ENCODE assay signal across 8 mouse cellular contexts in genomic region chr1:78310861-78311341, GRCm38 (mm10). TPM values are rescaled to one million over a fixed set of nuclear protein-coding genes. Genes with fewer than 3 reads are reported as not detected.
A peak's percentile ranks its signal among the peaks of the same experiment; 100 is the strongest.
DNase-seq lines count a peak whose midpoint lies in the region; ATAC-seq lines count a peak whose summit lies in the region.

No protein-coding gene starts in this region.

- peak overlapping the region; percentile 99 for H3K4me2 ChIP-seq in embryonic facial prominence, embryonic 13.5 days
- peak overlapping the region; percentile 69 for H3K4me2 ChIP-seq in hindbrain, embryonic 16.5 days (ENCODE audit: low read length)
- H3K4me2 ChIP-seq in midbrain, embryonic 15.5 days, result peak overlapping the region; percentile 100

- no peak for ATAC-seq in embryonic facial prominence, embryonic 13.5 days (ENCODE audit: insufficient number of reproducible peaks, insufficient read depth, low FRiP score, low TSS enrichment, low read depth)
- ATAC-seq in hindbrain, embryonic 16.5 days, result peak; percentile 78
- ATAC-seq in midbrain, embryonic 15.5 days (replicated peaks), result peak; percentile 69

- H3K36me3 ChIP-seq in heart, embryonic 10.5 days, result no peaks in the 10 kb centered on the region
- no peaks in the 10 kb centered on the region for H3K36me3 ChIP-seq in embryonic facial prominence, embryonic 13.5 days
- H3K36me3 ChIP-seq in hindbrain, embryonic 16.5 days (ENCODE audit: control insufficient read depth, insufficient read depth, low read length), result no peaks in the 10 kb centered on the region
- H3K36me3 ChIP-seq in midbrain, embryonic 15.5 days (replicated peaks), result no peaks in the 10 kb centered on the region

- DNase-seq in heart, embryonic 10.5 days (ENCODE audit: low spot score), result no peak
- no peak for DNase-seq in heart, postnatal 36 days
- peak; percentile 77 for DNase-seq in left cerebral cortex, postnatal 4 days
- peak; percentile 53 for DNase-seq in yolk sac, embryonic 10.5 days (ENCODE audit: low spot score)
- no peak for DNase-seq in ovary, adult 18-20 months (ENCODE audit: low spot score)

- no peak overlapping the region for H3K27ac ChIP-seq in heart, embryonic 10.5 days
- H3K27ac ChIP-seq in embryonic facial prominence, embryonic 13.5 days, result no peak overlapping the region
- H3K27ac ChIP-seq in hindbrain, embryonic 16.5 days (ENCODE audit: low read depth, low read length), result no peak overlapping the region
- H3K27ac ChIP-seq in midbrain, embryonic 15.5 days, result no peak overlapping the region

- peaks cover 67% of the 10 kb centered on the region for H3K27me3 ChIP-seq in heart, embryonic 10.5 days (ENCODE audit: insufficient read depth, poor library complexity, severe bottlenecking)
- peaks cover 38% of the 10 kb centered on the region for H3K27me3 ChIP-seq in embryonic facial prominence, embryonic 13.5 days
- H3K27me3 ChIP-seq in hindbrain, embryonic 16.5 days (replicated peaks; ENCODE audit: control insufficient read depth, insufficient read depth, low read length), result peaks cover 4% of the 10 kb centered on the region; the same call in 1 of the 2 replicates
- H3K27me3 ChIP-seq in midbrain, embryonic 15.5 days (replicated peaks), result peaks cover 20% of the 10 kb centered on the region

- WGBS in heart, embryonic 10.5 days, result under 1% methylated on average over 17 of the region's 17 CpGs
- WGBS in embryonic facial prominence, embryonic 13.5 days, result 0% methylated on average over 17 of the region's 17 CpGs
- under 1% methylated on average over 17 of the region's 17 CpGs for WGBS in hindbrain, embryonic 16.5 days
- WGBS in midbrain, embryonic 15.5 days, result 0% methylated on average over 17 of the region's 17 CpGs

- peak overlapping the region; percentile 67 for H3K9ac ChIP-seq in embryonic facial prominence, embryonic 13.5 days
- H3K9ac ChIP-seq in hindbrain, embryonic 16.5 days (ENCODE audit: low read depth, low read length), result peak overlapping the region; percentile 14; the same call in 1 of the 2 replicates
- H3K9ac ChIP-seq in midbrain, embryonic 15.5 days, result no peak overlapping the region

- H3K4me3 ChIP-seq in heart, embryonic 10.5 days, result peak overlapping the region; percentile 73
- peak overlapping the region; percentile 63 for H3K4me3 ChIP-seq in embryonic facial prominence, embryonic 13.5 days
- H3K4me3 ChIP-seq in hindbrain, embryonic 16.5 days (ENCODE audit: low read length), result peak overlapping the region; percentile 55
- H3K4me3 ChIP-seq in midbrain, embryonic 15.5 days, result peak overlapping the region; percentile 70

- intact Hi-C loops in heart, postnatal 36 days (cut with DNase I), result no loop called here
- intact Hi-C loops in left cerebral cortex, postnatal 4 days (cut with DNase I), result loop anchor here (10.0 kb wide), 1 partner anchor 336 kb away; no protein-coding TSS in a partner anchor

- H3K4me1 ChIP-seq in heart, embryonic 10.5 days, result peaks cover 20% of the 10 kb centered on the region
- peaks cover 20% of the 10 kb centered on the region for H3K4me1 ChIP-seq in embryonic facial prominence, embryonic 13.5 days
- H3K4me1 ChIP-seq in hindbrain, embryonic 16.5 days (ENCODE audit: control insufficient read depth, insufficient read depth, low read depth, low read length), result peaks cover 14% of the 10 kb centered on the region
- H3K4me1 ChIP-seq in midbrain, embryonic 15.5 days, result peaks cover 19% of the 10 kb centered on the region

- no peaks in the 10 kb centered on the region for H3K9me3 ChIP-seq in heart, embryonic 10.5 days
- no peaks in the 10 kb centered on the region for H3K9me3 ChIP-seq in embryonic facial prominence, embryonic 13.5 days
- no peaks in the 10 kb centered on the region for H3K9me3 ChIP-seq in hindbrain, embryonic 16.5 days (ENCODE audit: control insufficient read depth, low read length)
- H3K9me3 ChIP-seq in midbrain, embryonic 15.5 days, result no peaks in the 10 kb centered on the region

RNA-seq across cellular contexts. Expression of gene Sgpp2, which starts 0.8 kb away (rescaled TPM):
- 0.11 and 0.65 TPM in 2 replicates for polyA plus RNA-seq in heart, embryonic 10.5 days (2016; fragmentation: Nextera tagmentation; extraction: Ambion mirVana)
- under 1 TPM in 1 of 2 experiments, not detected in 1; 0.08 TPM for total RNA-seq in heart, postnatal 36 days (2021)
- 4.3 and 4.9 TPM in 2 replicates for polyA plus RNA-seq in embryonic facial prominence, embryonic 13.5 days (2015; fragmentation: Nextera tagmentation; extraction: Ambion mirVana)
- polyA plus RNA-seq in hindbrain, embryonic 16.5 days (2015; fragmentation: Nextera tagmentation; extraction: Ambion mirVana), result 2.7 and 2.8 TPM in 2 replicates
- under 1 TPM; 0.38 to 0.64 TPM for total RNA-seq in left cerebral cortex, postnatal 4 days (2021)
- polyA plus RNA-seq in midbrain, embryonic 15.5 days (2015; fragmentation: Nextera tagmentation; extraction: Ambion mirVana), result 1.2 and 1.4 TPM in 2 replicates

Comparison
In these comparisons a context has a peak if more than half of its experiments do, and no peak if none do; other contexts are left out.
1. DNase-seq: peak in left cerebral cortex, postnatal 4 days (single experiment) and yolk sac, embryonic 10.5 days (single experiment); none in heart, embryonic 10.5 days (single experiment), heart, postnatal 36 days (0 of 2) and ovary, adult 18-20 months (single experiment).
2. Peak in every context shown above with its lines, with median percentiles within 50 percentile points of each other: H3K4me3 ChIP-seq and H3K4me2 ChIP-seq.